Mouse (Mus musculus) bone marrow, adult 2 months (tissue): ENCODE measurements around the gene Arhgdia.

Experiments
- CTCF ChIP-seq: fragments of 200-500 bp; IDR thresholded peaks from 2 replicates; pipeline ENCODE4 v1.5.1; 2011; ENCODE audit warnings: low read length, control low read depth; ENCODE audit not compliant: control insufficient read depth, insufficient read depth
- POLR2A ChIP-seq: fragments of 200-500 bp; IDR thresholded peaks from 2 replicates; pipeline ENCODE4 v1.6.1; 2011; ENCODE audit warnings: low read depth, mild to moderate bottlenecking, control low read depth, low read length, borderline replicate concordance; ENCODE audit not compliant: control insufficient read depth

GRCm38 (mm10) chr11:120615606-120616203 is 34.3 kb upstream of the Arhgdia start:
- TF ChIP-seq CTCF (no peak), POLR2A (no peak)
